Mouse (Mus musculus) forebrain, embryonic 11.5 days (tissue): ENCODE measurements at regions not wholly inside any gene's neighbourhood (a gene's known extent, or its start where the extent isn't known, plus 50 kb on each side); places are given as distances from the start of the nearest gene placed in this dataset.

Source experiments
- ATAC-seq: fragments of 200-750 bp; cut with Nextera tagmentation; replicated peaks from 2 replicates; pipeline ENCODE4 v1.8.0; 2017; ENCODE audit warnings: moderate TSS enrichment; ENCODE audit not compliant: low FRiP score
- DNase-seq: peaks from one replicate; pipeline ENCODE4 v3.0.0-alpha.2; 2017; ENCODE audit warnings: low spot score
- H3K27ac ChIP-seq: fragments of 300-500 bp; sonication (generic); 2 replicates; pipeline ENCODE4 v1.5.1; 2014; ENCODE audit warnings: low read depth, low read length
- H3K27me3 ChIP-seq: fragments of 300-500 bp; sonication (generic); 2 replicates; pipeline ENCODE4 v1.6.1; 2014; ENCODE audit warnings: mild to moderate bottlenecking, low read length, mixed read lengths; ENCODE audit not compliant: control insufficient read depth, insufficient read depth
- H3K36me3 ChIP-seq: fragments of 300-500 bp; sonication (generic); 2 replicates; pipeline ENCODE4 v1.6.1; 2014; ENCODE audit warnings: mild to moderate bottlenecking, low read length, moderate library complexity, mixed read lengths; ENCODE audit not compliant: control insufficient read depth, insufficient read depth
- H3K4me1 ChIP-seq: fragments of 300-500 bp; sonication (generic); replicated peaks from 2 replicates; pipeline ENCODE4 v1.6.1; 2014; ENCODE audit warnings: low read length, mixed read lengths; ENCODE audit not compliant: control insufficient read depth, insufficient read depth
- H3K4me2 ChIP-seq: fragments of 300-500 bp; sonication (generic); 2 replicates; pipeline ENCODE4 v1.6.1; 2014; ENCODE audit warnings: low read depth, mild to moderate bottlenecking, low read length, moderate library complexity, mixed read lengths; ENCODE audit not compliant: severe bottlenecking
- H3K4me3 ChIP-seq: fragments of 300-500 bp; sonication (generic); 2 replicates; pipeline ENCODE4 v1.5.1; 2014; ENCODE audit warnings: low read depth, low read length
- H3K9ac ChIP-seq: fragments of 300-500 bp; sonication (generic); 2 replicates; pipeline ENCODE4 v1.6.1; 2014; ENCODE audit warnings: low read length
- H3K9me3 ChIP-seq: fragments of 300-500 bp; sonication (generic); 2 replicates; pipeline ENCODE4 v1.6.1; 2016; ENCODE audit warnings: low read length, mixed read lengths; ENCODE audit not compliant: control insufficient read depth
- WGBS: fragments of 180-500 bp; shearing (Covaris S2); extraction: QIAGEN DNeasy Blood & Tissue Kit; methylation state at CpG from one replicate; pipeline ENCODE4 v1.1.7; 2014; 5-methylcytosine and 5-hydroxymethylcytosine counted together

DNA sequence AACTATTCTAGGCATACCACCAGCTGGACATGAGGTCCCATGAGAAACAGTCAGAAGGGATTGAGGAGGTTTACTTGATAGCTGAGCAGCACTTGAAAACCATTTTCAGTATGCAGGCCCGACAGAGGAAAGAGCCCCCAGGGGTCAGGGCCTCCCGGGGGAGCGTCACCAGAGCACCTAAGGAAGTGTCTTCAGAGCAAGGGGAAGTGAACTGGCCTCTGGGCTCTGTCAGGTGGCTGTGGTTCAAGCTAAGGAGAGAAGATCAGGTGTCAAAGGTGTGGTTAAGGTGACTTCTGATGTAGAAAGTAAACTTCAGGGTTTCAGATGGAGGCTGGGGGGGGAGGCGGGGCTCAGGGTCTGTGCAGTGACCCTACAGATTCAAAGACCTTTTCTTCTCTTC, 57.3 kb downstream of the Bhlhe40 start:
- H3K9ac ChIP-seq, result no peak overlapping the region
- DNase-seq, result no peak
- H3K27ac ChIP-seq, result no peak overlapping the region
- no peak for ATAC-seq
- no peaks in the 10 kb centered on the region for H3K9me3 ChIP-seq
- no peaks in the 10 kb centered on the region for H3K4me1 ChIP-seq
- H3K4me3 ChIP-seq, result no peak overlapping the region
- H3K36me3 ChIP-seq, result no peaks in the 10 kb centered on the region
- no peak overlapping the region for H3K4me2 ChIP-seq
- 55% methylated on average over 4 of the region's 4 CpGs for WGBS
- no peaks in the 10 kb centered on the region for H3K27me3 ChIP-seq

DNA sequence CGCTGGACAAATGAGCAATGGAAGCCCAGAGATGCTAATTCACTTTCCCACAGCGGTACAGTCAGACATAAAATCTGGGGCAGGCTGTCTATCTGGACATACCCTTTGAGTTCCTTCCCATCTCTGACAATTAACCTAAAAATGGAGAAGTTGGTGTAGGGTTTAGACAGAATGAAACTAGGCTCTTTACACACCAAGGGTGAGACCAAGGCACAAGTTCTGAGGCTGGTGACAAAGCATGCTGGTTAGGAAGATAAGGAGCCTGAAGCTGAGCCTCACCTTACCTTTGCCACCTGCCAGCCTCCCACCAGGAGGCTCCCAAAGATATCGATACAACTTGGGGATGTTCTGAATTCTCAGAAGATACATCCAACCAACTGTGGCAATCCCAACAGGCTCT, 58.5 kb downstream of the Bhlhe40 start:
- Histone ChIP-seq H3K36me3 (no peaks in the 10 kb centered on the region), H3K9ac (no peak overlapping the region), H3K4me1 (no peaks in the 10 kb centered on the region), H3K27me3 (no peaks in the 10 kb centered on the region), H3K9me3 (no peaks in the 10 kb centered on the region), H3K4me3 (no peak overlapping the region), H3K4me2 (no peak overlapping the region), H3K27ac (no peak overlapping the region)
- no peak for DNase-seq
- no peak for ATAC-seq
- 96% methylated on average over 3 of the region's 3 CpGs for WGBS

- Histone ChIP-seq H3K4me1 (no peaks in the 10 kb centered on the region), H3K9me3 (no peaks in the 10 kb centered on the region), H3K36me3 (no peaks in the 10 kb centered on the region), H3K27me3 (no peaks in the 10 kb centered on the region), H3K27ac (no peak overlapping the region), H3K4me3 (no peak overlapping the region), H3K9ac (no peak overlapping the region), H3K4me2 (no peak overlapping the region)
- 79% methylated on average over 4 of the region's 4 CpGs for WGBS
- DNase-seq (no peak), ATAC-seq (no peak)
Observed at GRCm38 (mm10) chr6:108719977-108720376, 59.5 kb downstream of the Bhlhe40 start.

DNA sequence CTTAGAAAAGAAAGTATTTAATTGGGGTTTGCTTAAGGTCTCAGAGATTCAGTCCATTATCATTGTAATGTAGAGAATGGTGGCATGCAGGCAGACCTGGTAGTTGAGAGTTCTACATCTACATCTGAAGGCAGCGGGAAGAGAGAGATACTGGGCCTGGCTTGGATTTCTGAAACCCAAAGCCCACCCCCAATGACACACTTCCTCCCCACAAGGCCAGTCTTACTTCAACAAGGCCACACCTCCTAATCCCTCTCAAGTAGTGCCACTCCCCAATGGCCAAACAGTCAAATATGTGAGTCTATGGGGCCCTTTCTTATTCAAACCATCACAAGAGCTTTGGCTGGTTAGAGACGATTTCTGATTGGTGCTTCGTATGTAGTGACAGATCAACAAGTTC, 60.5 kb downstream of the Bhlhe40 start:
- H3K36me3 ChIP-seq, result no peaks in the 10 kb centered on the region
- no peaks in the 10 kb centered on the region for H3K4me1 ChIP-seq
- no peak overlapping the region for H3K4me3 ChIP-seq
- ATAC-seq (no peak), DNase-seq (no peak)
- no peak overlapping the region for H3K9ac ChIP-seq
- no peak overlapping the region for H3K27ac ChIP-seq
- H3K9me3 ChIP-seq, result no peaks in the 10 kb centered on the region
- no peak overlapping the region for H3K4me2 ChIP-seq
- H3K27me3 ChIP-seq, result no peaks in the 10 kb centered on the region
- WGBS, result 90% methylated on average over 3 of the region's 3 CpGs

GRCm38 (mm10) chr6:108721557-108721956, 61.1 kb downstream of the Bhlhe40 start:
- Histone ChIP-seq H3K27ac (no peak overlapping the region), H3K4me2 (no peak overlapping the region), H3K36me3 (no peaks in the 10 kb centered on the region), H3K9me3 (no peaks in the 10 kb centered on the region), H3K4me1 (no peaks in the 10 kb centered on the region), H3K4me3 (no peak overlapping the region), H3K27me3 (no peaks in the 10 kb centered on the region), H3K9ac (no peak overlapping the region)
- WGBS, result 93% methylated on average over 4 of the region's 4 CpGs
- no peak for ATAC-seq
- no peak for DNase-seq

DNA sequence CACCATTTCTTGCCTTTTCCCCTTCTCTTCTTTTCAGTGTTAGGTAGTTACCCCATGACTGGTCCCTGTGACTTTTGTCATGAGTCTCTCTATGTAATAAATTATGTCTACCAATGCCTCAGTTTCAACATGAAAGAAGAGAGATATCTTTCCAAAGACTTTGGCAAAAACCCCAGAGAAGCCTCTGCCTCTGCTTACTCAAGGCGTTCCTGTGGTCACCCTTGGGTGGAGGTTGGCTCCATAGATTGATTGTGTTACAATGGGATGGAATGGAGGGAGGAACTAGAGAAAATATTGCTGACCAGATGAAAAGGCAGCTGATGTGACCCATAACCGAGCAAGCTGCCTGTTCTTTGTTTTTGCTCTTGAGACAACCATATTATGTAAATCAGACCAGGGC, 59.7 kb upstream of the Arl8b start:
- ATAC-seq, result no peak
- H3K9me3 ChIP-seq, result no peaks in the 10 kb centered on the region
- H3K36me3 ChIP-seq, result no peaks in the 10 kb centered on the region
- 69% methylated on average over 2 of the region's 2 CpGs for WGBS
- H3K4me1 ChIP-seq, result no peaks in the 10 kb centered on the region
- no peak overlapping the region for H3K4me2 ChIP-seq
- no peak overlapping the region for H3K27ac ChIP-seq
- DNase-seq, result no peak
- no peak overlapping the region for H3K4me3 ChIP-seq
- no peaks in the 10 kb centered on the region for H3K27me3 ChIP-seq
- no peak overlapping the region for H3K9ac ChIP-seq

DNA sequence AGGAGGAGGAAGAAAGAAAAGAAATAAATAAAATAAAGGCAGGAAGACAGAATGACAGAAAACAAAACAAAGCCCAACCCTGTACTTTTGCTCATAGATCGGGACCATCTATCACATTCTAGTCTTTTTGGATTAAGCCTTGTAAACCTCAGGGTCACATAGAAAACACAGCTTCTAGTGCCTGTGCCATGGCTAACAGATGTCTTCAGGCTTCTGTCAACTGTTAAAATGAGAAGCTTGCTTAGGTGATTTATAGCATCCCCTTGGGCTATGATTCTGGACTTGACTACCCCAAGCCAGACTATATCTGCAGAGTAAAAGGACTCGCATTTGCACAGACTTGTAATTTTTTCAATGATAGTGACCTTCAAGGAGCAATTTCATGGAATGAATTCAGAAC, 59.1 kb upstream of the Arl8b start:
- 93% methylated on average over 2 of the region's 2 CpGs for WGBS
- no peaks in the 10 kb centered on the region for H3K27me3 ChIP-seq
- H3K4me1 ChIP-seq, result no peaks in the 10 kb centered on the region
- ATAC-seq (no peak), DNase-seq (no peak)
- H3K36me3 ChIP-seq, result no peaks in the 10 kb centered on the region
- H3K9ac ChIP-seq, result no peak overlapping the region
- H3K4me2 ChIP-seq, result no peak overlapping the region
- H3K9me3 ChIP-seq, result no peaks in the 10 kb centered on the region
- no peak overlapping the region for H3K27ac ChIP-seq
- no peak overlapping the region for H3K4me3 ChIP-seq

- WGBS, result 86% methylated on average over 9 of the region's 9 CpGs
- no peaks in the 10 kb centered on the region for H3K27me3 ChIP-seq
- no peak for ATAC-seq
Observed at GRCm38 (mm10) chr6:108731107-108731630, 51.7 kb upstream of the Arl8b start.

More at GRCm38 (mm10) chr6:108731107-108731630, 51.7 kb upstream of the Arl8b start:
- Histone ChIP-seq H3K36me3 (no peaks in the 10 kb centered on the region), H3K4me1 (no peaks in the 10 kb centered on the region), H3K27ac (no peak overlapping the region), H3K9me3 (no peaks in the 10 kb centered on the region), H3K4me3 (no peak overlapping the region), H3K4me2 (no peak overlapping the region), H3K9ac (no peak overlapping the region)
- peak; percentile 37 for DNase-seq
